Mouse (Mus musculus): Measurements from ENCODE around the gene Rab42. TPM values are rescaled to one million over a fixed set of nuclear protein-coding genes. Genes with fewer than 3 reads are reported as not detected.

Gene Rab42
- polyA plus RNA-seq, 1 experiment from 2014 or later, result 3.9 TPM

Other genes with a start within 250 kb of the Rab42 start
- gene Gm10300, start 228.7 kb downstream of the Rab42 start, polyA plus RNA-seq (2015; fragmentation: Nextera tagmentation; extraction: Ambion mirVana), result 0.08 and 0.16 TPM in 2 replicates
- gene Epb41, start 228.1 kb downstream of the Rab42 start, polyA plus RNA-seq (2015; fragmentation: Nextera tagmentation; extraction: Ambion mirVana), result 50.0 and 54.2 TPM in 2 replicates
- gene Oprd1, start 158.9 kb downstream of the Rab42 start, polyA plus RNA-seq (2015; fragmentation: Nextera tagmentation; extraction: Ambion mirVana), result 0.28 and 0.34 TPM in 2 replicates
- gene Ythdf2, start 91.1 kb downstream of the Rab42 start, polyA plus RNA-seq (2015; fragmentation: Nextera tagmentation; extraction: Ambion mirVana), result 70.6 and 86.5 TPM in 2 replicates
- gene Gmeb1, start 41.8 kb downstream of the Rab42 start, polyA plus RNA-seq (2015; fragmentation: Nextera tagmentation; extraction: Ambion mirVana), result 27.8 and 31.3 TPM in 2 replicates
- gene Taf12, start 29.0 kb downstream of the Rab42 start, polyA plus RNA-seq (2015; fragmentation: Nextera tagmentation; extraction: Ambion mirVana), result 37.7 and 39.8 TPM in 2 replicates
- 74.5 and 82.9 TPM in 2 replicates for gene Trnau1ap, start 26.2 kb upstream of the Rab42 start, polyA plus RNA-seq (2015; fragmentation: Nextera tagmentation; extraction: Ambion mirVana)
- 90.5 and 90.9 TPM in 2 replicates for gene Rcc1, start 50.2 kb upstream of the Rab42 start, polyA plus RNA-seq (2015; fragmentation: Nextera tagmentation; extraction: Ambion mirVana)
- 17.4 and 17.6 TPM in 2 replicates for gene Phactr4, start 119.1 kb upstream of the Rab42 start, polyA plus RNA-seq (2015; fragmentation: Nextera tagmentation; extraction: Ambion mirVana)
- gene Med18, start 160.5 kb upstream of the Rab42 start, polyA plus RNA-seq (2015; fragmentation: Nextera tagmentation; extraction: Ambion mirVana), result 18.9 and 21.3 TPM in 2 replicates
- gene Sesn2, start 207.1 kb upstream of the Rab42 start, polyA plus RNA-seq (2015; fragmentation: Nextera tagmentation; extraction: Ambion mirVana), result 10.8 and 11.2 TPM in 2 replicates
- 1,295 and 1,316 TPM in 2 replicates for gene Atpif1, start 230.3 kb upstream of the Rab42 start, polyA plus RNA-seq (2015; fragmentation: Nextera tagmentation; extraction: Ambion mirVana)
- 138 and 154 TPM in 2 replicates for gene Dnajc8, start 232.2 kb upstream of the Rab42 start, polyA plus RNA-seq (2015; fragmentation: Nextera tagmentation; extraction: Ambion mirVana)

All from intestine, embryonic 15.5 days (tissue).